Mouse (Mus musculus): ENCODE data around the gene Shank2. TPM values are rescaled to one million over a fixed set of nuclear protein-coding genes. Genes with fewer than 3 reads are reported as not detected.

Gene Shank2
- polyA plus RNA-seq, 1 experiment from 2014 or later = 6.8 TPM

- Histone ChIP-seq H3K9me3 (no peaks in the 10 kb centered on the region; the same call in 1 of the 2 replicates), H3K27me3 (no peaks in the 10 kb centered on the region), H3K4me3 (no peak overlapping the region), H3K4me2 (no peak overlapping the region), H3K4me1 (replicated peaks) (peaks cover 4% of the 10 kb centered on the region; the same call in 1 of the 2 replicates), H3K9ac (no peak overlapping the region), H3K36me3 (no peaks in the 10 kb centered on the region), H3K27ac (no peak overlapping the region)
- 87% methylated on average over 1 of the region's 1 CpGs for WGBS
- ATAC-seq (ENCODE audit: low FRiP score) = peak; percentile 28; the same call in 1 of the 2 replicates
Observed at GRCm38 (mm10) chr7:144081448-144081847, 79.7 kb downstream of the Shank2 start.

DNA sequence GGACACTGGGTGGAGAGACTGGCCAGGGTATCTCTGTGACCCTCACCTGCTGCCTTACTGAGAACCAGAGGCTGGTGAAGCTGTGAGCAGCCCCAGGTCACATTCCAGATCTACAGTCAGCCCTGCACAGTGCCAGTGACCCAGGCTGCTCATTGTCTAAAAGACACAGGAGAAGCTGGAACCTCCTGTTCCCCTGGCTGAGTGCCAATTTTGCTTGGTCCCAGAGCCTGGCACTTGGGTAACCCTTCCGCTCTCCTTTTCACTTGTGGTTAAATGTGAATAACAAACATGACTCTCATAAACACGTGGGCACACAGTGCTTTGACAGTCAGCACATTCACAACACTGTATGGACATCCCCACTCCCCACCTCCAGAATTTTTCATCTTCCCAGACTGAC is 80.2 kb downstream of the Shank2 start:
- no peak overlapping the region for H3K4me3 ChIP-seq
- H3K36me3 ChIP-seq = no peaks in the 10 kb centered on the region
- no peak overlapping the region for H3K9ac ChIP-seq
- H3K27ac ChIP-seq = no peak overlapping the region
- H3K4me2 ChIP-seq = no peak overlapping the region
- no peaks in the 10 kb centered on the region for H3K27me3 ChIP-seq
- H3K9me3 ChIP-seq = no peaks in the 10 kb centered on the region; the same call in 1 of the 2 replicates
- peaks cover 6% of the 10 kb centered on the region for H3K4me1 ChIP-seq (replicated peaks)
- peak; percentile 28; the same call in 1 of the 2 replicates for ATAC-seq (ENCODE audit: low FRiP score)
- 64% methylated on average over 2 of the region's 2 CpGs for WGBS

DNA sequence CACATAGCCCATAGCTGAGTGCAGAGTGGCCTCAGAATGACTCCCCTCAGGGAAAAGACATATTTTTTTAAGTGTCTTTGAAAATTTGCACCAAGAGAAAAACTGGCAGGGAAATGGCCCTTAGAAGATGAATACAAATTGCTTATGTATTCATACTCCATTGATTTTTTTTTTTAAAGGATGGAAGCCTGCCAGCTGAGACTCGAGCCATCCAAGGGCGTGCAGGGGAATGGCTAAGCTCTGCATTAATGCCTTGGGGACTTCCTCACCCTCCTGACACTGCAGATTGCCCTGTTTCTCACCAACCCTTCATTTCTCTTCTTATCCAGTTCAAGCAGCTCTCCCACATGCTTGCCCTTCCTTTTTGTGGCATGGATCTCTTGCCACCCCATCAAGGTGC is 85.5 kb downstream of the Shank2 start:
- Histone ChIP-seq H3K9me3 (no peaks in the 10 kb centered on the region), H3K9ac (no peak overlapping the region), H3K27me3 (no peaks in the 10 kb centered on the region), H3K36me3 (no peaks in the 10 kb centered on the region), H3K4me2 (no peak overlapping the region), H3K27ac (peak overlapping the region; percentile 44), H3K4me3 (no peak overlapping the region), H3K4me1 (replicated peaks) (peaks cover 12% of the 10 kb centered on the region)
- no peak for ATAC-seq (ENCODE audit: low FRiP score)
- 19% methylated on average over 2 of the region's 2 CpGs for WGBS

GRCm38 (mm10) chr7:144094132-144094531 is 92.4 kb downstream of the Shank2 start:
- Histone ChIP-seq H3K27ac (no peak overlapping the region), H3K9me3 (no peaks in the 10 kb centered on the region), H3K36me3 (no peaks in the 10 kb centered on the region), H3K9ac (no peak overlapping the region), H3K4me3 (no peak overlapping the region), H3K4me2 (no peak overlapping the region), H3K4me1 (replicated peaks) (no peaks in the 10 kb centered on the region), H3K27me3 (no peaks in the 10 kb centered on the region)
- no peak for ATAC-seq (ENCODE audit: low FRiP score)
- WGBS = 88% methylated on average over 12 of the region's 12 CpGs

GRCm38 (mm10) chr7:144097314-144097713 is 95.6 kb downstream of the Shank2 start:
- Histone ChIP-seq H3K36me3 (no peaks in the 10 kb centered on the region), H3K4me1 (replicated peaks) (no peaks in the 10 kb centered on the region), H3K9me3 (no peaks in the 10 kb centered on the region), H3K4me3 (no peak overlapping the region), H3K27me3 (no peaks in the 10 kb centered on the region), H3K27ac (no peak overlapping the region), H3K4me2 (no peak overlapping the region), H3K9ac (no peak overlapping the region)
- WGBS = 13% methylated on average over 2 of the region's 2 CpGs
- ATAC-seq (ENCODE audit: low FRiP score) = 0 out of 2 replicates have a peak, but pooled peaks have one; percentile 24

DNA sequence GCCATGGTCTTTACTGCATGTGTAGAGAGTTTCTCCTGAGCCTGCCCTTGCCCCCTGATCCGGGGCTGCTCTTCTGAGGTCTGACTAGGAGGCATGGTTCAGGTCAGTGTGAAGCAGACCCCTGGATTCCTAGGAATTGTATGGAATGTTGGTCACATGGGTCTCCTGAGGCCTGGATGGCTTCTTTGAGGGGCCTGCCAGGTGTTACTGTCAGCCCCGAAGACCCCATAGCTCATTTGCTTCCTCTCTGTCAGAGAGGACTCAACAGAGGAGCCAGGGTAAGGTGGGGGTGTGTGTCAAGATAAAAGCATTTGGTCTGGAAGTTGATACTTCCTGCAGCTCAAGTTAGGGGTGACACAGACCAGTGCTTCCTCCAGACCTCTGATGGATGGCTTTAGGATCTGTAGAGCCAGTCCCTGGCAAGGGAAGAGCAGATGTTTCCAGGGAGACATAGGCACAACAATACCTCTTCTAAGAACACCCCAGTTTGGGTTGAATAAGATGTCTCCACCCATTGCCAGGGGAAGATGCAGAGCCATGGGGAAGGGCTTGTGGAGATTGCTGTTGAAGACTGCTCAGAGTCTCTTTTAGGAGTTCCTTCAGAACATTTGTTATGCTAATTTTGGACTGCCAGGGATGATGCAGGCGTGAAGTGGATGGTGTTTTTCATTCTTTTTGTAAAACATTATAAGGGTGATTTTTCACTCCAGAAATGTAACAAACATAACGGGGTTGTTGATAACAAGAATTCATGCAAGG is 100.7 kb downstream of the Shank2 start:
- Histone ChIP-seq H3K27ac (no peak overlapping the region), H3K4me2 (no peak overlapping the region), H3K9ac (no peak overlapping the region), H3K9me3 (no peaks in the 10 kb centered on the region), H3K4me3 (no peak overlapping the region), H3K4me1 (replicated peaks) (peaks cover 16% of the 10 kb centered on the region), H3K27me3 (no peaks in the 10 kb centered on the region), H3K36me3 (no peaks in the 10 kb centered on the region)
- WGBS = 63% methylated on average over 4 of the region's 4 CpGs
- ATAC-seq (ENCODE audit: low FRiP score) = no peak

DNA sequence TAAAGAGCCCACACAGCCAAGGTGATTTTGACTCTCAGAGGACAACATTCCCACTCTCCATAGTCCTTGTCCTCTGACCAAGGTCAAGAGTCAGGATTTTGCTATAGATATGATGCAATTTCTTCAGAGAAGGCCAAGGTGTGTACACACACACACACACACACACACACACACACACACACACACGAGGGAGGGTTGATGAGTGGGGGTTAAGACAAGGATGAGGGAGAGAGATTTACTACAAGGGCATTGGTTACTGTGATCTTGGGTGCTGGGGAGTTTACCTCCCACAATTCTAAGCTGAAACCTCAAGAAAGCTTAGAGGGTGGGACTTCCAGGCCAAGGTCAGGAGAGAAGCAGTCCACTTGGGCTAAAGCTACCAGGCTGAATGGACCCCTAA is 104.2 kb downstream of the Shank2 start:
- Histone ChIP-seq H3K9me3 (no peaks in the 10 kb centered on the region), H3K4me2 (no peak overlapping the region), H3K36me3 (no peaks in the 10 kb centered on the region), H3K27ac (no peak overlapping the region; the same call in 1 of the 2 replicates), H3K4me1 (replicated peaks) (peaks cover 30% of the 10 kb centered on the region), H3K9ac (no peak overlapping the region), H3K27me3 (no peaks in the 10 kb centered on the region), H3K4me3 (no peak overlapping the region)
- WGBS = 57% methylated on average over 1 of the region's 1 CpGs
- ATAC-seq (ENCODE audit: low FRiP score) = no peak

- ATAC-seq (ENCODE audit: low FRiP score) = peak; percentile 54; the same call in 1 of the 2 replicates
- Histone ChIP-seq H3K4me2 (no peak overlapping the region), H3K27me3 (no peaks in the 10 kb centered on the region), H3K9me3 (no peaks in the 10 kb centered on the region), H3K27ac (peak overlapping the region; percentile 48), H3K36me3 (no peaks in the 10 kb centered on the region), H3K4me1 (replicated peaks) (peaks cover 36% of the 10 kb centered on the region), H3K4me3 (no peak overlapping the region), H3K9ac (no peak overlapping the region)
- WGBS = 12% methylated on average over 9 of the region's 9 CpGs
Observed at GRCm38 (mm10) chr7:144106352-144107011, 104.8 kb downstream of the Shank2 start.

GRCm38 (mm10) chr7:144108141-144108540 is 106.4 kb downstream of the Shank2 start:
- no peak for ATAC-seq (ENCODE audit: low FRiP score)
- 88% methylated on average over 5 of the region's 5 CpGs for WGBS
- no peak overlapping the region for H3K4me3 ChIP-seq
- H3K9me3 ChIP-seq = no peaks in the 10 kb centered on the region
- no peak overlapping the region for H3K4me2 ChIP-seq
- no peak overlapping the region for H3K9ac ChIP-seq
- no peaks in the 10 kb centered on the region for H3K27me3 ChIP-seq
- H3K4me1 ChIP-seq (replicated peaks) = peaks cover 46% of the 10 kb centered on the region
- no peaks in the 10 kb centered on the region for H3K36me3 ChIP-seq
- H3K27ac ChIP-seq = no peak overlapping the region

- H3K36me3 ChIP-seq = no peaks in the 10 kb centered on the region
- peaks cover 40% of the 10 kb centered on the region for H3K4me1 ChIP-seq (replicated peaks)
- ATAC-seq (ENCODE audit: low FRiP score) = no peak
- H3K27me3 ChIP-seq = no peaks in the 10 kb centered on the region
- 43% methylated on average over 4 of the region's 4 CpGs for WGBS
- peak overlapping the region; percentile 13; the same call in 1 of the 2 replicates for H3K9ac ChIP-seq
- no peak overlapping the region for H3K4me3 ChIP-seq
- no peak overlapping the region for H3K4me2 ChIP-seq
- no peaks in the 10 kb centered on the region for H3K9me3 ChIP-seq
- H3K27ac ChIP-seq = peak overlapping the region; percentile 48; the same call in 1 of the 2 replicates
Observed at GRCm38 (mm10) chr7:144111026-144111604, 109.4 kb downstream of the Shank2 start.

DNA sequence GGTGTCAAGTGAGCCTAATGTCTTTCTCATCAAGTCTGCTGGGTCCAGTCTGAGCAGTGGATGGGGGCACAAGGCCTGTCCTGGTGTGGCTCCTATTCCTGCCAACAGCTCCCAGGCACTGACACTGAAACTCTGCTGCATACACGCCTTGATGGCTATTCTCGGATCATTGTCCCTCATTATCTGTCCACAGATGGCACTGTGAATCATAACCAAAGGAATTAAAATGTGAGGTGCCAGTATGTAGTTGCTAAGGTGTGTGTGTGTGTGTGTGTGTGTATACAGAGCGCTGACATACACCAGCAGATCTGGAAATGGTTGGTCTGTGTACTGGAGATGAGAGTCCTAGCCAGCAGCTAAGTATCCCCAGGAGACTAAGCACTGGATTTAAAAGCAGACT is 110.3 kb downstream of the Shank2 start:
- WGBS = 80% methylated on average over 3 of the region's 3 CpGs
- no peaks in the 10 kb centered on the region for H3K36me3 ChIP-seq
- no peaks in the 10 kb centered on the region for H3K27me3 ChIP-seq
- H3K4me2 ChIP-seq = no peak overlapping the region
- H3K27ac ChIP-seq = no peak overlapping the region
- no peak for ATAC-seq (ENCODE audit: low FRiP score)
- H3K4me1 ChIP-seq (replicated peaks) = peaks cover 32% of the 10 kb centered on the region
- H3K4me3 ChIP-seq = no peak overlapping the region
- H3K9ac ChIP-seq = peak overlapping the region; percentile 29; the same call in 1 of the 2 replicates
- no peaks in the 10 kb centered on the region for H3K9me3 ChIP-seq

- ATAC-seq (ENCODE audit: low FRiP score) = no peak
- Histone ChIP-seq H3K27ac (no peak overlapping the region), H3K4me2 (no peak overlapping the region), H3K9ac (no peak overlapping the region), H3K27me3 (no peaks in the 10 kb centered on the region), H3K4me1 (replicated peaks) (peaks cover 26% of the 10 kb centered on the region), H3K9me3 (no peaks in the 10 kb centered on the region), H3K4me3 (no peak overlapping the region), H3K36me3 (no peaks in the 10 kb centered on the region)
- WGBS = 73% methylated on average over 3 of the region's 3 CpGs
Observed at GRCm38 (mm10) chr7:144114230-144114629, 112.5 kb downstream of the Shank2 start.
